Mouse (Mus musculus) monocyte, adult 2 months (primary cell): ENCODE data around the gene Mlx.

Experiments
- DNase-seq, 2 experiments: peaks; one replicate each; pipeline ENCODE4 v3.0.0; 2022; ENCODE audit warnings: low spot score in 2 of 2, low read depth in 1 of 2

Mlx gene

GRCm38 (mm10) chr11:101086756-101087681, at the start of gene Mlx:
Gene Mlx, plus strand, starts transcription at chr11:101087277.
- DNase-seq: peak; percentile 61 to 73

DNA sequence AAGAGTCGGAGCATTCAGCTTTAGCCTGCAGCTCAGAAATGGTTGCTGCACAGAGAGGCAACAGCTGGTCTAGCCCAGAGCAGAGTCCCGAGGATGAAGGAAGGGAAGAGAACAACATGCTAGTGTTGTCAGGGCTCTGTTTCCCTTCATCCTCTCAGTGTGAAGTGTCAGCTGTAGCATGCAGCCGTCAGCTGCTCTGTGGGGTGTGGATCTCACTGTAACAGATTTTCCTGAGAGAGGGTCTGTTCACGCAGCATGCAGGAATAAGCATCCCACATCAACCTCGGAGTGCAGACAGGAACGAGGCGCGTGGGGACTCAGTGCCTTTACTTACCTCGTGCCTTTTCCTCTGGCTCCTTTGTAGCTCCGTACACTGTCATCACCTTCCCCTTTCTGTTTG, 49.3 kb upstream of the Mlx start:
- DNase-seq: no peak

GRCm38 (mm10) chr11:101045826-101046225, 41.3 kb upstream of the Mlx start:
- DNase-seq: no peak

GRCm38 (mm10) chr11:101046440-101046839, 40.6 kb upstream of the Mlx start:
- no peak for DNase-seq

DNA sequence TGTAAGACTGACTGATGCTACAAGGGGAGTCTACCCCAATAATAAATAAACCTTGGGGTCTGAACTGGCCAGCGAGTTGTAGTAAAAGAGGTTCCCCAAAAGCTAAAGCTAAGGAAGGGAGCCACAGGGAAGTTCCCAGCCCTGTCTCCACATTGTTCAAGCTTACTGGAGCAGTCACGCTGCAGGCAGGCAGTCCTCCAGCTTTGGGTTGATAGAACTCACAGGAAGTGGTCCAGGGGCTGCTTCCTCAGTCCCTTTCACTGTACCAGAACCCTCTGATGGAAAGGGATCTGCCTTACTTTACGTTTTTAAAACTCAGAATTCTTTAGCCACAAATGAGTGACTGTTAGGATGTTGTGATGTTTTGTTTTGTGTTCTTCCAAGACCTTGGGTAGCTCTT, 39.6 kb upstream of the Mlx start:
- DNase-seq: no peak

DNA sequence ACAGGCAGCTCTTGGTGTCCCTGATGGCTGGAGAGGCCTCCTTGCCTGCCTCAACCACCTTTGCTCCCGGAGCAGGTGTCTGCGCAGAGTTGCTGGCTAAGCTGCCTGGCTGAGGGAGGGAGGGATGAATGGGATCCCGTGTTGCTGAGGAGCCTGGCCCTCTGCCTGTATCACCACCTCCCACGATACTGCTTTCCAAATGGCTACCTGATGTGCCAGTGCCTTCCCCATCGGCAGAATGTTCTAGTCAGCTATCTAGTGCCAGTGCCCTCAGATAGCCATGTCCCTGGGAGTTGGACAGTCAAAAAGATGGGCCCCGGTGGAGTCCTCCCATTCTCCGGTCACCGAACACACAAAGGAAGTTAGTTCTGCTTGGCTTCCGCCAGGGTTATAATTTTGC, 36.7 kb upstream of the Mlx start:
- DNase-seq: no peak

DNA sequence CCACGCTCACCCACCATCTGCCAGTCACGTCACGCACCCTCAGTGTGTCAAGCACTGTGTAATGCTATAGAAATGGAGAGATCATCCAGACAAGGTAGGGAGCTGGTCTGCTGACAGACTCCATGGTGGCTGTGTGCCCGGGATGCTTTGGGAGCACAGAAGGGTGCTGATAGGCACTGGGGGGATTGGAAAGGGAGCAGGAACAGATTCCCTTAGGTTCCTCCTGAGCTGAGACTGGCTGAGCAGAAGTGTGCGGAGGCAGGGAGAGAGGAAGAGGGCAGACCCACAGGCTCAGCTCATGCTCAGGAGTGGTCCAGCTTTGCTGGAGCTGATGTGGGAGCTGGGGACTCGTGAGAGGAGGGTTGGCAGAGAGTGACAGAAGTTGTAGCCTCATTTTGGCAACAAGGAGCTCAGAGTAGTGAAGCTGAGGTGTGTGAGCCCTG, 36.0 kb upstream of the Mlx start:
- DNase-seq: no peak

GRCm38 (mm10) chr11:101051617-101052016, 35.5 kb upstream of the Mlx start:
- no peak for DNase-seq

DNA sequence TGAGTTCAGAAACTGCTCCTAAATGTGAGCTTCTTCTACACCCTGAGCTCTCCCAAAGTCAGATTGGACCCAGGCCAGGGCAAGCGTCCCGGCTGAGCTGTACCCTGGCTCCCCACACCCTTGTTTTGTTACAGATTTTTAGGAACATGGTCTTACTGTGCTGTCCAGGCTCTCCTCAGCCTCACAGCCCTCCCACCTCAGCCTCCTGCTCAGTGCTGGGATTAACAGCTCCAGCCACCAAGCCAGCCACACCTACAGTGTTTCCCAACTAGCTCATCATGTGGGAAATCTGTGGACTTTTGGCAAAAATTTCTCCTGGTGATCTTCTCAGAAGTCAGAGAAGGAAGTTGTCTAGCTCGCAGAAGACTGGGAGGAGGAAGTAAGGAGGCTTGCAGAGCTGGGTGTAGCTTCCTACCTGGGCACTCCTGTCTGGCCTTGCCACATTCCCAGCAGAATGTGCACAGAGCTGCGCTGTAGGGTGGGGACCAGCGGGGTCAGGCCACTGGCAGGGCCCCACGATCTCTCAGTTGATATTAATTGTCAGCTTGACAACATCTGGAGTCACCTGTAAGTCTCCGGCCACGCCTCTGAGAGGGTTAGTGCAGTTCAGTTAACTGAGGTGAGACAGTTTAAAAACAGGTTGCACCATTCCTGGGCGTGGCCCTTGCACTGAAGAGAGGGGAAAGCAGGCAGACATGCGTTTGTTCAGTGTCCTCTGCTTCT, 34.2 kb upstream of the Mlx start:
- DNase-seq: no peak

GRCm38 (mm10) chr11:101053974-101054373, 33.1 kb upstream of the Mlx start:
- no peak for DNase-seq

- no peak for DNase-seq
These were observed 31.7 kb upstream of the Mlx start for GRCm38 (mm10) chr11:101055418-101055817.

GRCm38 (mm10) chr11:101056885-101057284, 30.2 kb upstream of the Mlx start:
- no peak for DNase-seq

DNA sequence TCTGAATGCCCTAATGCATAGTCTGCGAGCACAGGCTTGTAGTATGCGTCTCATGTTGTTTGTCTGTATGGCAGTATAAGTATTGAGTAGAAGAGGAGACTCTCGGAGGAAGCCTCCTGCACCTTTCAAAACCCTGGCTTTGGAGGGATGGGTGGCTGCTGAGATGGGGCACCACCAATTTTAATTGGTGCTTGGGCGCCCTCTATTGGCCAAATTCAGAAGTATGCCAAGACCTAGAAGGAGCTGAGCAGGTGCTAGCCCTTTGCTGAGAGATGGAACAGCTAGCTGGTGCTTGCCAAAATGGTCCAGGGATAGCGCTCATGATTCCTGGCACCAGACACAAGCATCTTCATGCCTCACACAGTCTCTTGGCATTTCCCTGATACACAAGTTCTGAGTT, 29.2 kb upstream of the Mlx start:
- DNase-seq: peak in 1 of 2 experiments; percentile 69

DNA sequence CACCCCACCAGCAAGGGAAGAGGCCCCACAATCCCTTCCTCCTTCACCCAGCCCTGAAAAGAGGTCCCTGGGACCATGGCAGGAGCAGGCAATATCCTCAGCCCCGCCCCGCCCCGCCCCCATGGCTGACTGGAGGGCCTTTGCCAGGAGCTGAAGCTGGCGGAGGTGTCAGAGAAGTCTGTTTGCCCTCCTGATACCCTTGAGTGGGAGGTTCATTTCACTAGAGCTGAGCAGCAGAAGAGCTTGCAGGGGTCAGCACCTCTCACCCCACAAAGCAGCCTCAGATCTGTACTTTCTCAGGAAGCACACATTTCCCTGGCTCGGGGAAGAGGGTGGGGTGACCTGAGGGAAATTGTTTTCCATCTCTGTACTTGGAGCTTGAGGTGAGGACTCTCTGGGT, 28.4 kb upstream of the Mlx start:
- DNase-seq: no peak

DNA sequence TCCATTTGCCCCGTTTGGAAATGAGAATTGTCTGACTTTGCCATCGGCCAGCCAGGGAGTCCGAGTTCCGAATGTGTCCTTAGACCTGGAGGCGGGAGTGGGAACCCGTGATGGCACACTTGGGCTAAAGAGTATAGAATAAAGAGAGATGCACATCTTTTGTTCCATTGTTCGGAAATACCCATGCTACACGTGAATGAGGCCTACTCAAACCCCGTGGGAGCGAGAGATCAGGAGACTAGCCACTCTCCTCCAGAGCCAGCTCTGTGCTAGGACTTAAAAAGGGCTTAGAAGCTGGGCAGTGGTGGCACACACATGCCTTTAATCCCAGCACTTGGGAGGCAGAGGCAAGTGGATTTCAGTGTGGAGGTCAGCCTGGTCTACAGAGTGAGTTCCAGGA, 27.6 kb upstream of the Mlx start:
- DNase-seq: no peak

DNA sequence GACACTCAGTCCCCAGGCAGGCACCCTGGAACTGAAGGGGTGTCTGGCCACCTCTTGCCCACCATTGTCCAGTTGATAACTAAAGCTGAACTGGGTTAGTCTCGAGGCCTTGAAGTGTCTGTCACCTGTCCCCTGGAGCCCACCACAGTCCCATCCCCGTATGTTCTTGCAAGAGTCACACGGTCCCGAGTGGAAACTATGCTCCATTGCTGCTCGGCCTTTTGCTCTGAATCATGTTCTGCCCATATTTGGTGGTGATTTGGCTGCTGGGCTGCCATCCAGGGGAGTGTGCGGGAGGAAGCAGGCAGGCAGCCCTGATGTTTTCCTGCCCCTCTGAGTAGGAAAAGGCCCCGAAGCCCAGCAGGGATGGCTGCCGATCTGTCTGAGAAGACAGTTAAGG, 27.0 kb upstream of the Mlx start:
- DNase-seq: no peak

DNA sequence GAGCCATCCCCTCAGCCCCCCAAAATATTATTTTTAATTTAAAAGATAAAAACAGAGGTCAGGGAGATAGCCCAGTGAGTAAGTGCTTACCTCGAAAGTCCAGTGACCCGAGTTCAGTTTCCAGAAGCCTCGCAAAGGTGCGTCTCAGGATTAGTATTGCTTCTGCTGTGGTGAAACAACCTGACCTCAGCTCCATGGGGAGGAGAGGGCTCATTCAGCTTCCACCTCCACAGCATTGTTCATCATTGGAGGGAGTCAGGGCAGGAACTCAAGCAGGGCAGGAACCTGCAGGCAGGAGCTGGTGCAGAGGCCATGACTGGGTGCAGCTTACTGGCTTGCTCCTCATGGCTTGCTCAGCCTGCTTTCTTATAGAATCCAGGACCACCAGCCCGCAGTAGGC, 26.0 kb upstream of the Mlx start:
- DNase-seq: no peak

DNA sequence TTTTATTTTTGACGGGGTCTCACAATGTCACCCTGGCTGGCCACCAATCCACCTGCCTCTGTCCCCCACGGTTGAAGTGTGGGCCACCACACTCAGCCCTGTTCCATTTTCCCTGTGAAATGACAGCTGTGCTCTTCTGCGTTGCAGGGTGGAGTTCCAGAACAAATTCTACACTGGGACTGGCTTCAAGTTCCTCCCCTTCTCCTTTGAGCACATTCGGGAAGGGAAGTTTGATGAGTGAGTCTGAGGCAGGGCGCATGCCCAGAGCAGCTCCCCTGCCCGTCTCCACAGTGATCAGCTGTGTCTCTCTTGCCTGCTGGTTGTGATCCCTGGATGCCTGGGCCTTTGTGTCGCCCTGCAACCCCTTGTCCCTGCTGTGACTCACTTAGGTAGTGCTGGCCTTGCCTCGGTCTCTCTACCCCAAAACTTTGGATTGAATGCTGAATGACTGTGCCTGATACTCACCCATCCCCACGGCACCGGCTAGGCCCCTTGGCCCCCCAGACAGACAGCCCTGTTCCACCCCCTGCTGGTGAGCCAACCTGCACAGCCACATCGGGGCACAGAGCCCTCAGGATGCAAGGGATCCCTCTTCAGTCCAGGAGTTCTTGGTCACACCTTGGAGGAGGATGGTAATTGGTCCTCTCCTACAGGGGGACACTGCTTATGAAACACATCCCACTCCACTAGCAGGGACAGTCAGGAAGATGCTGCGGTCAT, 24.8 kb upstream of the Mlx start:
- DNase-seq: peak in 1 of 2 experiments; percentile 31

DNA sequence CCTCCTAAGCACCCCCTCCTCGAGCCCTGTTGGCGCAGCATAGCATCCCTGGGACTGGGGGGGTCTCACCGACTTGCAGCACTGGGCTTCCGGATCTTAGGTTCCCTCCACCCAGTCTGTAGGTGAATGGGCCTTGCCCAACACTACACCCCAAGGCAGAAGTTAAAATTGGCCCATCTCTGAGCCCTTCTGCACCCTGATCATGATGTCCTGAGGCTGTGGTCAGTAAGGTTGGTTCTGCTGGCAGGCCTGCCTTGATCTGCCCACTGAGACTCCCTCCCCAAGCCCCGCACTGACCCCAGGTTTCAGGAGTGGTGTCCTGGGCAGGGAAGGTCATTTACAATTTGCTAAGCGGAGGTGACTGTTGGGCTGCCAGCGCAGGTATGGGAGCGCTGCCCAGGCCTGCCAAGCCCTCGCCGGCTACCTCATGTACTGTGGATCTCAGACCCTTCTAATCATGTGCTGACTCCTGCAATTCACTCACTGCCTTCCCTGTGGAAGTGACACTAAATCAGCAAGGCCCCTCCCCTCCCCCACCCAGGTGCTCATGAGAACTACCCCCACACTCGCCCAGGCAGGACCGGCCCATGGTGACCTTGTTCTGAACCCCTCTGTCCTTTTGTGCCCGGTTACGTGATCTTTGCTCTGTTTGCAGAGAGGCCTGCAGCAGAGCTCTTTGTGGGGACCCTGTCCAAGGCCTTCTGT, 24.0 kb upstream of the Mlx start:
- no peak for DNase-seq

DNA sequence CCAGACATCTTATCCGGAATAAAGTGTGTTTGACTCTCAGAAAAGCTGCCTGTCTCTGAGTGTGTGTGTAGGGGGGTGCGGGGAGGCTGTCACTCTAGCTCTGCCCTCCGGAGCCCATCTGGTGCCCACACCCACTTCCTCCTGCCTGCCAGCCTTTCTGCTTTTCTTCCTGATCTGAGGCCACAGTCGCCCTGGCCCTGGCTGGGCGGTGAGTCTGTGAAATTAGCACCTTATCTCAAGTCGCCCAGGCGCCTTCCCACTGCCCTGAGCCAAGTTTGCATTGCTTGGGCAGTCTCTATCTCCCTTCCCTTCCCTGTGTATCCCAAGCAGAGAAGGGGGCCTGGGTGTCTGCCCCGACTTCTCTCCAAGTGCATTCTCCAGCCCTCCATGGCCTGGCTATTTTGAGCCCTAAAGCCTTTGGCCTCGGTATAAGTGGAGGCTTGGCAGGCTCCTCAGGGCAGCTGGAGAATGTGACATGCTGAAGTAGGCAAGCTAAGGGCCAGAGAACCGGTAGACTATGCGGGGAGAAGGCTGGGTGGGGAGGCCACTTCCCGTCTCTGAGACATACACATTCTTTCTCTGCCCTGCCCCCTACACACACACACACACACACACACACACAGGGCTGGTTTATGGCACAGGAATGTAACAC, 23.3 kb upstream of the Mlx start:
- DNase-seq: peak in 1 of 2 experiments; percentile 31

DNA sequence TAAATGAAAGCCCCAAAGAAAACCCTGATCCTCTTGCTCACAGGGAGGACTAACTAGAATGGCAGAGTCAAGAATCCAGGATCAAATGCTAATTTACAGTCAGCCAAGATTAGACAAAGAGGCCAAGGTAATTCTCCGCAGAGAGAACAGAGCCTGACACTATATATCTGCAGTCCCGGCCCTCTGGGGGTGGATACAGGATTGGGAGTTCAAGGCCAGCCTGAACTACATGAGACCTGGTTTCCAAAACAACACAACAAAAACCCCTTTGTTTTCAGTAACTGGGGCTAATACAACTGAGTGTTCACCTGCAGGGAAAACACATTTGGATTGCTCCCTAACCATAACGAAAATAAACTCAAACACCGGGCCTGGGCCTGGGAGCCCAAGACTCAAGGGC, 22.6 kb upstream of the Mlx start:
- no peak for DNase-seq
